Mouse (Mus musculus): ENCODE measurements around the gene 2210010C04Rik.

Gene 2210010C04Rik

DNA sequence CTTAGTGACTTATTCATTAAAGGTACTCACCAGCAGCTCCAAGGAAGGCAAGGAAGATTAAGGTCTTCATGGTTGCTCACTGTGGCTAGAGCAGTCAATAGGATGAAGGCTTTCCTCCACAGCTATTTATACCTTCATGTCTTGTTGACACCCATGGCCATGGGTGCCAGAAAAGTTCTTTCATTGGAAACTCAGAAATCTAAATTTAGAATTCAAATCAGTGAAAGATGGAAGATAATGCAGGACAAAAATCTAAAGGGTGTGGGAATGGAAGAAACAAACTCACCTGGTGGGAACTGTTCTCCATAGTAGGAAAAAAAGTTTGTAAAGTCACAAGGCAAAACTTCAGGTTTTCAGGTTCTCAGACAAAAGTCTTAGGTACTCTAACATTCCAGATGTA lies at the start of gene 2210010C04Rik:
Gene 2210010C04Rik, minus strand, starts transcription at position 101 of the 400 bp plus-strand sequence.
- DNase-seq (ENCODE audit: low read depth, low spot score), result no peak

DNA sequence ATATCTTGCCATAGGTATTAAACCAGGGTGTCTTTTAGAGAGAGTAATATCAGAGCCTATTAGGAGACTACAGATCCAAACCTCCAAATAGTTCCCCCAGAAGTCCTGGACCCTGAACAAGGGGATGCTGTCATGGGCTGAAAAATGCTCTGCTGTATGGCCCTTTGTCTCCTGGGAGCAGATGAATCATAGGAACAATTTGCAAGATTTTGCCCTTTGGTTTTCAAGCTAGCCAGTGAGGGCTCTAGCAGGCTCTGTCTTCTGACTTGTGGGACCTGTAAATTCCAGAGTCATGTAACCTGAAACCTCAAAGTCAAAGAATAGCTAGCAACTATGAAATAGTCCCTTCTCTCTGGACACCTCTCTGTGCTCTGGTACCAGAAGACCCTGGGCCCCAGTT lies 44.8 kb upstream of the 2210010C04Rik start:
- no peak for DNase-seq (ENCODE audit: low read depth, low spot score)

DNA sequence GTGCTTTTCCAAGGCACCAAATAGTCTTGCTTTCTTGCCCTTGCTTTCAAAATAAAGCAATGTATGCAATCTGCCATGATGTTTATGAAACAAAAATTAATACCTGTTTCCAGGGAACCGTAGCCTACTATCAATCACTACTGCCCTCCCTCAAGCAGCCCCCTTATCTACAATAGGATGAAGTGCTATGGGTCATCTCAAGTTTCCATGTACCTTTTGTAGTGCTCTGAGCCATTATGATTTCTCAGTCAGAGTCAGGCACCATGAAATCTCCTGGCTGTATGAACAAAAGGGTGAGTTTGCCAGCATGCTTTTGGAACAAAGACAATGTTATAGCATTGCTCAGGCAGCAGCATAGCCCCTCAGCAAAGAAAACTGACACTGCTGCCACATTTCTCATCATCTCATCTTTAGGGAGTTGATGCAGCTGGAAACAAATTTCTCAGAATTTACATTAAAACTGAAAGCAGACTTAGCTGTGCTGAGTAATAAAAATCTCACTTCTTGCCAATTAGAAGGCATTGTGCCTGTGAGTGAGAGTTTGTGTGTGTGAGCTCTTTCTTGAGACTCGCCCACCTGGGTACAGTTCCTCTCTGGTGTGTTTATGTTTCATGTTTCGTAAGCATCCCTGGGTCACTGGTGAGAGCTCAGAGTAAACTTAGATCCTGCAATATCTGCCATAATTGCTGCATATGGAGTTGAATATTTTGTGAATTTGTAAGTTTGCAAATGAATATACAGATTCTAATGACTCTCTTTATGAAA lies 43.4 kb upstream of the 2210010C04Rik start:
- no peak for DNase-seq (ENCODE audit: low read depth, low spot score)

DNA sequence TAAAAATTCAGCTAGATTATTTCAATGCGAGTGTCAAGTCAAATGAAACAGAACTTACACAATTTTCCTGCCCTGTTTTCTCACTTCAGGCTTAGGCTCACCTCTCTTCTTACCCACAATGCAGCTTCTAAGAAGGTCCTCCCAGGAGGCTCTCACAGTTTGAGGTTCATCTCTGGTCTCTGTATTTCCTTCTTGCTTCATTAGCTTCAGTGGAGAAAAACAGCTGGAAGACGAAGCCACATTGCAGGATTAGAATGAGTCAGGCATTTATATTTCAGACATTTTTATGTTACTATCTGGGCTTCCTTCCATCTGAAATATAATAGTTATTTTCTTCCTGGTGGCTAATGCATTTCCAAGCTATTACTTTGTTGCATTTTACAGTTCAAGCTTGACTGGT lies 40.4 kb upstream of the 2210010C04Rik start:
- no peak for DNase-seq (ENCODE audit: low read depth, low spot score)

DNA sequence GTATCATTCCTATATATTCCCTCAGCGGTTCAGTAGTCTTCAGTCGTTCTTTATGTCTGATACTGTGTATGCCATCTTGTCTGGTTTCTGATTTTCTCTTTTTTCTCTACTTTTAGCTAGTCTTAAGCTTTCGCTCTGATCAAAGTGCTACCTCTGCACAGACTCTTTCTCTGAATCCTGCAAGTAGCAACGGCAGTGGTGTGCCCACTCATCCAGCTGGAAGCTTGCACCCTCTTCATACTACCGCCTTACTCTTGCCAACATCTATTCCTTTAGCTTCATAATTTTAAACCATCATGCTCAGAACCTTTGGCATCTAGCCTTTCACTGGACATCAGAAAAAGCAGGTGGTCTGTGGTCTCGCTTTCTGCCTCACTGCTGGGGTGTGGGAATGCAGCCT lies 28.0 kb upstream of the 2210010C04Rik start:
- DNase-seq (ENCODE audit: low read depth, low spot score), result peak; percentile 64

DNA sequence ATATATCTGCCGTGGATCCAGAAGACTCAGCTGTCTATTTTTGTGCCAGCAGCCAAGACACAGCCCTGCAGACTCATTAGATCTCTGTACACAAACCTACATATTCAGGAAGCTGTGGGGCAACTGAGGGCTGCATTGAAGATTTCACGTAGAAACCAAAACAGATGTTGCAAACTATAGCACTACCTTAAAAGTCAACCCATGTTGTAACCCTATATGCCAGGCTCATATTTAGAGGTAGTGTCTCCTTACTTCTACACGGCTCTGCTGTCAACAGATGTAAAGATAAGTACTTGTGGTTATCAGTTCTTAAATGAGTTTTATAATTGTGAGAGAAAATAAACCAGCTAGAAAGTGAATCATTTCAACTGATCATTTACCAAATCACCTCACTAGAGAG lies 27.4 kb upstream of the 2210010C04Rik start:
- no peak for DNase-seq (ENCODE audit: low read depth, low spot score)

DNA sequence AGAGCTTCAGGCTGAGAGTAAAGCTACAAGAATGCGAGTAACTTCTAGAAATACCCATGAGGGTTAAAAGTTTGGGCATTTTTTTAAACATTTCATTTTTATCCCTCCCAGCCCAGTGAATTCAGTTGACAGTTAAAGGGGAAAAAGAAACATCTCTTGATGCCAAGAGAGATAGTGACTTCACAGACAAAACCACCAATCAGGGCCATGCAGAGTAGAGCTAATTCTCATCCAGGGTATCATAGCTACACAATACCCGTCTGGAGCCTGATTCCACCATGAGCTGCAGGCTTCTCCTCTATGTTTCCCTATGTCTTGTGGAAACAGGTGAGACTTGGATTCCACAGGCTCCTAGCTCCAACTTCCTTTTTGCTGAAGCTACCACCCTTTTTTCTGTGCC lies 26.8 kb upstream of the 2210010C04Rik start:
- no peak for DNase-seq (ENCODE audit: low read depth, low spot score)

DNA sequence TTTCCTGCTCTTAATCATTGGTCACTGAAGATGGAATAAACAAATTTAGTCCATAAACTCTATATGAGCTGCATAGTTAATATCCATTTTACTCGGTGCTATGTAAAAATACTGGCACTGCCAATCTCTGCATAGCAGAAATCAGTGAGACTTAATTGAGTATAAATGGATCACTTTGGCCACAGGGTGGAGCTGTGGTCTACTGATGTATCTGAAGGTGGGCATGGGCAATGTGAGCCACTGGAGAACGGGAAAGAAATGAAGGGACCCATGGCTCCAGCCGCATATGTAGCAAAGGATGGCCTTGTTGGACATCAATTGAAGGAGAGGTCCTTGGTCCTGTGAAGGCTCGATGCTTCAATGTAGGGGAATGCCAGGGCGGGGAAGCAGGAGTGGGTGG lies 25.8 kb upstream of the 2210010C04Rik start:
- no peak for DNase-seq (ENCODE audit: low read depth, low spot score)

DNA sequence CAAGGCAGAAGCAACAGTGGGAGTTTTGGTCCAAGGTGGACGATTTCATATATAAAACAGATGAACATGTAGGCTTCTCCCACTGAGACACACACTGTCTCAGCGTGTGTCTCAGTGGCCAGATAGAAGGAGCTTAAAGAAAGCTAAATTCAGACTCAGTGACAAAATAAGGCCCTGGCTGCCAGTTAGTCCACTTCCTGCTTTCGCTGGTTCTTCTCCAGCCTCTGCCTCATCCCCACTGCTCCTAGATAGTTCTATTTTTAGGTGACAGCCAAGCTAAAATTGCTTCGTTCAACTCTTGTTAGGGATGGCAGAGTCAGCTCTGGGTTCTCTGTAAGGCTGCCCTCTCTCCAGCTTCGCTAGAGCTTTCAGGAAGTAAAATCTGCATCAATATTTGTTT lies 22.3 kb upstream of the 2210010C04Rik start:
- peak; percentile 62 for DNase-seq (ENCODE audit: low read depth, low spot score)

DNA sequence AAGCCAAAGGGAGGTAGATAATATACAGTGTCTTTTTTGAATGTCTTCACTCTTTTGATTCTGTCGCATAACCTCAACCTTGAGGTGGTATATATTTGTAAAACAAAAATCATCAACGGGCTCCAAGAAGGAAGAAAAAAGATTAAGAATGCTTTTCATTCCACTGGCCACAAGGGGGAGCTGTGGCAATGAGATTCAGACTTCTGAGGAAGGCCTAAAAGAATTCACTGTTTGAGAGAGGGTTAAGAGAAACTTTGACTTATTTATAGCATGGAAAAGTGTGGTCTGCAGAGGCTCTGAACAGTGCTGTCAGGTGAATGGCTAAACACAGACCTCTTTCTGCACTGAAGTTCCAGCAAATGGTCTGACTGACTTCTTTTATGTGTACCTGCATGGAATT lies 20.3 kb upstream of the 2210010C04Rik start:
- DNase-seq (ENCODE audit: low read depth, low spot score), result no peak

DNA sequence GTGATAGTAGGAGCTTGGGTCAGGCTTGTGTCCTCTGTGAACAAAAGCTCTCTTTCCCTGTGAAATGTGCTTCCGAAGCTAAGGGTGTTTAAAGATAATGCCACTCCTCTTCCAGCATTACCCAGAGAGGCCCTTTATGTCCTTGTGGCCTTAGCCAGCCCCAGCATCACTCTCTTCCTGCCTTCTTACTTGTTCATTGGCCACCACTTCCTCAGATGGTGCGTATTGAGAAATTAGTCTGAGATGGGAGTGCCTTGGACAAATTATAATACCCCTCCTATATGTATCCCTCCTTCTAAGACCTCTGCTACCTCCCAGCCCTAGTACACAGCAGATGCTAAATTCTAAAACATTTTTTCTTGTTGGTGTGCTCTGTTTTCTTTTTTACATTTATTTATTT lies 19.1 kb upstream of the 2210010C04Rik start:
- DNase-seq (ENCODE audit: low read depth, low spot score), result no peak

DNA sequence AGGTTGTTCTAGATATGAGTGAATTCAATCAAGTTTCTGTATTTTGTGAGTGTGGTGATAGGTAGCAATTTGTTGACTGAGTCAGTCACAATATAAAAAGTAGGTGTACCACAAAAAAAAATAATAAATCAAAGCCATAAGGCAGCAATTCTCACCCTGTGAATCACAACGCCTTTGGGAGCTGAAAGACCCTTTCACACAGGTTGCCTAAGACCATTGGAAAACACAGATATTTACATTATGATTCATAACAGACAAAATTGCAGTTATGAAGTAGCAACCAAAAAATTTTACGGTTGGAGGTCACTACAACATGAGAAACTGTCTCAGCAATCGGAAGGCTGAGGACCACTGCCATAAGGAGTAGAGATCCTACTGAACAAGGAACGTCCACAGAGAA lies 16.5 kb upstream of the 2210010C04Rik start:
- no peak for DNase-seq (ENCODE audit: low read depth, low spot score)

DNA sequence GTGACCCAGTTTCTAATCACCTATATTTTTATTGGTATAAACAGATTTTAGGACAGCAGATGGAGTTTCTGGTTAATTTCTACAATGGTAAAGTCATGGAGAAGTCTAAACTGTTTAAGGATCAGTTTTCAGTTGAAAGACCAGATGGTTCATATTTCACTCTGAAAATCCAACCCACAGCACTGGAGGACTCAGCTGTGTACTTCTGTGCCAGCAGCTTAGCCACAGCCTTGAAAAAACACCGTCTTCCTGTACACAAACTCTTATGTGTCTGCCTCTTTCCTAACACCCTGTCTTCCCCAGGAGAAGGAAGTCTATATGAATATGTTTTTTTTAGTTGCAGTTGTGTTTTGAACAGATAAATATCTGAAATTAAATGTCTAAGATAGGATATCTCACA lies 13.3 kb upstream of the 2210010C04Rik start:
- DNase-seq (ENCODE audit: low read depth, low spot score), result peak; percentile 67

DNA sequence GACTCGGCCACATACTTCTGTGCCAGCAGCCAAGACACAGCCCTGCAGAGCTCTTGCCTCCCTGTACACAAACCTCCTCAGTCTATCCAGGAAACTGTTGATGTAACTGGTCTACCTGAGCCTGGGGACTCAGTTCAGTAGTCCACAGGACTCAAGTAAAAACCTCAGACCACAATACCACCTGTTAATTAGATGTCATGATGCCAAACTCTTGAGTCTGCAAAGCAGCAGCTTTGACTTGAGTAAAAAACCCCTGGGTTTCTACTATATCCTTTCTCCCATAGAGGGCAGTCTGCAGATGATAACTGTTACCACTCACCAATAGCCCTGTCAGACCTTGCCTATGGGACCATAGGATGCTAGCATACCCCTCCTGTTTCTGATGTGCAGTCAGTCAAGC lies 12.7 kb upstream of the 2210010C04Rik start:
- DNase-seq (ENCODE audit: low read depth, low spot score), result no peak

DNA sequence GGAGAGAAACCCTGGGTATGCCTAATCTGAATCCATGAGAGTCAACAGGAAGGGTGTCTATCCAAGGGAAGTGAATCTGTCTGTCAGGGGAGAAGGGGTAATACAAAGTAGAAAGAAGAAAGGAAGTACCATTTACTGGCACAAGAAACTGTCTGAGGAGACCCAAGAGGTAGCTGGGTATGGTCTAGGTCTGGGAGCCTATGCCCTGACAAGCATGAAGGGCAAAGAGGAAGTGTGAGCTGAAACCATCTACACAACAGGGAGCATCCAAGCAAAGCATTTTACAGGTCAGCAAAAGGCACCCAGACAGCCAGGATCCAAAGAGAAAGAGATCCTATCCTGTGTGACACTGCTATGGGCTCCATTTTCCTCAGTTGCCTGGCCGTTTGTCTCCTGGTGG lies 11.9 kb upstream of the 2210010C04Rik start:
- DNase-seq (ENCODE audit: low read depth, low spot score), result no peak

DNA sequence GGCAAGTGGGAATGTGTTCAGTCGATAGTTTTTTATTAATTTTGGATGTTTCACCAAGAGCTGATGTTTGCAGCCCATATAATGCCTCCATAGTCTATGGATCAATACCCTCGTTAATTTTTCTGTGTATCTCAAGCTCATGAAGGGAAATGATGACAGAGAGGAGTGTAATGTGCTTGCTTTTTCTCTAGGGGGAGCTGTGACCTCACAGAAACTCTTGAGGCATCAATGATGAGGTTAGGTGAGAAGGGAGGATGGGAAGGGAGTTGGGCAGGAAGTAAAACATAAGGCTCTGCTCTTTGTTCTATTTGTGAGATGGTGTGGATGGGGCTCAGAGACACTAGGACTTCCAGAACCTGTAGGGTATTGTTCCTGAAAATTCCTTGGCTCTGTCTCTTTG lies 11.2 kb upstream of the 2210010C04Rik start:
- DNase-seq (ENCODE audit: low read depth, low spot score), result no peak

DNA sequence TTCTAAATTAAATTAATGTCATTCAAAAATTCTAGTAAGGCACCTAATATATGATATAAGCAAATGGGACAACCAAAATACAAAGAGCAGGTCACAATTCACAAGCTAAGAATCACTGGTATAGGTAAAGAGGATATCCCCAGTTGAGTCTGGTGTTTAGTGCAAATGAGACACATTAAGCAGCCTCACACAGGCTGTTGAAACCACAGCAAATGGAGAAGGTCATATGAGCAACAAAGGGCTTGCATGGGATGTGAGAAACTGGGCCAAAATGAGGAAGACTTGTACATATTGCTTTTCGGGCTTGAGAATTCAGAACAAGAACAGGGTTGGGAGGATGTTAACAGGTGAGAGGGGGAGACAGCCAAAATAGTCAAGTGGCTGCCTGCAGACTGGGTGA lies 9.4 kb upstream of the 2210010C04Rik start:
- no peak for DNase-seq (ENCODE audit: low read depth, low spot score)

DNA sequence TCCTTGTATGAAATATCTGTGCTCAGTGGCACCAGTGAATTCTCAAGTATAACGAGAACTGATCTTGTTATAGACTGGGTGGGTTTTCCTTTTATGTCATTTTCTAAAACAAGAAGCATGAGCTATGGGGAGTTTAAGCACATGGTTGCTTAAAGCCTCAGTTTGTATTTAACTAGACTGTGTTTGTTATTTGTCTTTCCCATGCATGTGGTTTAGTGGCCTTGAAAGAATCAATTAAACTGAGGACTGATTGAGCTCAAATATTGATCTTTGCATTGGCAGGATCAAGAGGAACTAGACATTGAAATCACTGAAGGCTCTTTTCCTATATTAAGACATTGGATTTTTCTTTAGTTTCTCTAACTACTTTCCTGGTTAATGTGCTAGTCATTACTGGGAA lies 9.0 kb upstream of the 2210010C04Rik start:
- DNase-seq (ENCODE audit: low read depth, low spot score), result no peak

DNA sequence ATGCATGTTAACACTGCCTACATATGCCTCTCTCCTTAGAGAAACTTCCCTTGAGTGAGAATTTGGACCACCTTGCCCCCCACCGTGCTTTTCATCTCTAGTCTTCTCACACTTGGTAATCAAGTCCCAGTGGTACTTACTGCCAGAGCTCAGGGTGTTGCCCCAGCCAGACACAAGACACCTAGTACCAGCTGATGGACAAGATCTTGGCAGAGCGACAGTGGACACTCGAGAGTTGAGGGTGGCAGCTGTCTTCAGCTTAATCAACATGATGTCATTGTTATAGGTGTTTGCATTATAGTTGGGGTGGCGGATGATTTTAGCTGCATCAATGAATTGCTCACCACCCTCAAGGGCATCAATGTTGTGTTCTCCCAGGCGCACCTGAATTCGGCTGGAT lies 2.5 kb downstream of the 2210010C04Rik start:
- DNase-seq (ENCODE audit: low read depth, low spot score), result no peak

DNA sequence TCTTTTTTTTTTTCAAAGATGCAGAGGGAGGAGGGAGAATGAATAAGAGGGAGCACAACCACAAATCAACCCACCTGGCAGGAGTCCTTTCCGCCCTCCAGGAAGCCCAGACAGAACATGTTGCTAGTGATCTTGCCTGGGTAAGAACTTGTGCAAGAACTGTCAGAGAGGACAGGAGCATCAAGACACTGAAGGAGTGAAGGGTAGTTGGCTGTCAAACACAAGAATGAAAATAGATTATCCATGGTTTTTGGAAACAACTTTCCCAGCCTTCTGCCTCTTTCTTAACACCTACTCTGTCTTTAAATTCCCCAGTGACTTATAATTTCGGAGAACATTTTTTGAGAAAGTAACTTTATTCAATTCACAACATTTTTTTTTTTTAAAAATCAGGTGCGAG lies 3.1 kb downstream of the 2210010C04Rik start:
- DNase-seq (ENCODE audit: low read depth, low spot score), result no peak

DNA sequence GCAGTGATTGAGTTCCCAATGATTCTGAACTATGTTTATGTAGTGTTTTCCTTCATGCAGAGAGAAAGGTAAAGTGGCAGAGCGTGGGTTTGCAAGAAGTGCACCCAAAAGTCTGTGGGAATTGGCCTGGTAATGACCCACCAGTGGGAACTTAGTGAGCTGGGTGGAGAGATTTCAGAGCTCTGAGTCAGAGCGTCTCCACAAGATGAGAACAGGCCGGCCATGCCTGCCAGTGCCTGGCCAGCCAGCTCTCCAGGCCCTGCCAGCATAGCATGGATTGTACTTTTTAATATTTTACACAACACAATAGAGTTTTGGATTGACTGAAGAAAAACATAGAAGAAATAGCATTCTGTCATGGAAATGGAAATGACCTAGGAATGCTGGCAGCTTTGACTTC lies 4.5 kb downstream of the 2210010C04Rik start:
- no peak for DNase-seq (ENCODE audit: low read depth, low spot score)

DNA sequence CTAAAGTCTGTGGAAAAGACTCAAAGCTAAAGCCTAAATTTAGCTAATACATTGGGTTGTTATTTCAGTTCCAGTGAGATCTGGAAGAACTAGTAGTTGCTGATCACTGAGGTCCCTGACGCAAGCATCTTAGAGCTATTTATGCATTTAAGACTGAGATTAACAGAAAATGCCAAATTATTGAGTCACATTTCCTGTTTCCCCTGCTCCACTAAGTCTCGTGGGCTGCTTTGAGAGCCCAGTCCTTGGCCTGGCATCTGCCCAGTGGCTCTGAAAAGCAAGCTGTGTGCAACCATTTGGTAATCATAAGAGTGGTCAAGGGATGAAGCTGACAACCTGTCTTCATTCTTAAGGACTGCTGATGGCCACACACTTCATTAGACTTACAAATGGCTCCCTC lies 8.3 kb downstream of the 2210010C04Rik start:
- DNase-seq (ENCODE audit: low read depth, low spot score), result no peak

DNA sequence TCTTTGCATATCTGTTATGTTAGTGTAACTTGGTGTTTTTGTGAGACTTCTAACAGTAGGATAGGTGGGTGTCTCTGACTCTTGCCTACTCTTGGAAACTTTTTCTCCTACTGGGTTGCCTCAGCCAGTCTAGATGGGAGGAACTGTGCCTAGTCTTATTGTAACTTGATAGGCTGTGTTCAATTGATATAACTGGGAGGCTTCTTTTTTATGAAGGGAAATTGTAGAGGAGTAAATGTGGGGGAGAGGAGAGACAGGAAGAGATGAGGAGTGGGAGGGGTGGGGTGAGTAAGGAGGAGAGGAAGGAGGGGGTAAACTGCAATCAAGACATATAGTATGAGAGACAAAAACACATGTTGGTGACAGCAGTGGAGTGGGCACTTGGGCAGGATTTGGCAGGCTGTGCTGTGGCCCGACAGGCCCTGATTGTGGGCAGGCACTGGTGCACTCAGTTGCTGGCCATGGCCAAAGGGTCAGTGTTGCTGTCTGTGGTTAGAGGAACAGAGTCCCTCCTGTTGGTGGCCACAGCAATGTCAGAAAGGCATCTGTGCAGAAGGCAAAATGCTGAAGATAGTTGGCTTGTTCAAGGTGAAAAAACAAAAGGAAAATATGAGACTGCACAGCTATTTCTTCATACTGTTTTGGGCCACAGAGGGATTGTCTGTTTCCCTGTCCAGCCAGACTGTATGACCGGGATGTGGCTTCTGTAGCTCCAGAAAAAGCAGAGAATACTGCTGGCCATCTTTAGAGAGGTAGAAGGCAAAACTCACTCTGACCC lies 9.2 kb downstream of the 2210010C04Rik start:
- DNase-seq (ENCODE audit: low read depth, low spot score), result no peak

Measured in telencephalon, adult 2 months (tissue).